Mouse (Mus musculus): ENCODE measurements at regions not wholly inside any gene's neighbourhood (a gene's known extent, or its start where the extent isn't known, plus 50 kb on each side); places are given as distances from the start of the nearest gene placed in this dataset.

GRCm38 (mm10) chr14:71326521-71327105, 727.0 kb upstream of the Fam160b2 start:
- no peak for TF ChIP-seq EP300 (IDR thresholded peaks at IDR 0.05)
- TF ChIP-seq CTCF (IDR thresholded peaks at IDR 0.05) = no peak

All from lung, postnatal 0 days (tissue).